Mouse (Mus musculus) left cerebral cortex, adult 2 months (tissue): ENCODE measurements around the gene Nfic. TPM values are rescaled to one million over a fixed set of nuclear protein-coding genes. Genes with fewer than 3 reads are reported as not detected.
A peak's percentile ranks its signal among the peaks of the same experiment; 100 is the strongest.

Experiments
- DNase-seq, 2 experiments: peaks; one replicate each; pipeline ENCODE4 v3.0.0; 2021 to 2022; ENCODE audit warnings: low spot score in 2 of 2, mixed read lengths in 1 of 2; ENCODE audit errors: extremely low spot score in 1 of 2
- H3K27ac ChIP-seq: fragments of 200-600 bp; 2 replicates; pipeline ENCODE4 v1.8.1; 2022
- H3K4me3 ChIP-seq: fragments of 200-600 bp; 2 replicates; pipeline ENCODE4 v1.8.1; 2022
- CTCF ChIP-seq: fragments of 200-600 bp; IDR thresholded peaks from 2 replicates; pipeline ENCODE4 v1.8.1; 2022; ENCODE audit warnings: antibody characterized with exemption, mild to moderate bottlenecking, moderate library complexity
- intact Hi-C: fragments of 180-260 bp; cut with DNase I; formaldehyde crosslinking; loops from one replicate; pipeline ENCODE4 v1.15.1; 2025
- total RNA-seq, 2 experiments: library from RNA; stranded (reverse); gene quantifications; 2 replicates each; pipeline ENCODE4 v1.2.3; 2021

The Nfic gene
- total RNA-seq, 2 experiments from 2014 or later: 93.4 to 94.9 TPM

DNA sequence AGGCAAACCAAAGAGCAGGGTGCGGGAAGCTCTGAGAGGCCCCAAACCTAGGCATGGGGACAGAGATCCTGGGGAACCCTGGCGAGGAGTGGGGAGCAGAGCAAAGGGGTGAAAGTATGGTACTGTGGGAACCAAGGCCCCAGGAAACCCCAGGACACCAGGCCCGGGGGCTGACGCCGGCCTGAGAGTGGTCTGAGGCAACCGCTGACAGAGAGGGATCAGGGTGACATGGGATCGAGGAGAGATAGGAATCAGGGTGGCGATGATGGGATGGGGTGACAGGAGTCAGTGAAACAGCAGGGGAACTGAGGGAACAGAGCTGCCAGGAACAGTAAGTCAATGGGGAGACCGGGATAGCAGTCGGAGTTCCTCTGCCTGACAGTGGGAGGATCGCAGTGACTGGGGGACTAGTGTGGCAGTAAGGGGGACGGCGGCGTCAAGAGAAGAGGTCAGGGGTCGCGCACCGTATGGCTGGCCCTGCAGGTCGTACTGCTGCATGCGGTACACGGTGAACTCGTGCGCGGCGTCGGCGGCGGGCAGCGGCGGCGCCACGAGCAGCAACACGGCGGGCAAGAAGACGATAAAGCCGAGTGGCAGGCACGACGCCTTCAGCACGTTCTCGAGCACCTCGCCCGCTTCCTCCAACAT, 40.3 kb upstream of the Nfic start:
- Histone ChIP-seq H3K27ac (peak overlapping the region; percentile 89), H3K4me3 (peak overlapping the region; percentile 73)
- intact Hi-C loops: loop anchor here (2.0 kb wide), 1 partner anchor 43 kb away; no protein-coding TSS in a partner anchor
- no peak for TF ChIP-seq CTCF
- peak in 1 of 2 experiments; percentile 50 for DNase-seq

DNA sequence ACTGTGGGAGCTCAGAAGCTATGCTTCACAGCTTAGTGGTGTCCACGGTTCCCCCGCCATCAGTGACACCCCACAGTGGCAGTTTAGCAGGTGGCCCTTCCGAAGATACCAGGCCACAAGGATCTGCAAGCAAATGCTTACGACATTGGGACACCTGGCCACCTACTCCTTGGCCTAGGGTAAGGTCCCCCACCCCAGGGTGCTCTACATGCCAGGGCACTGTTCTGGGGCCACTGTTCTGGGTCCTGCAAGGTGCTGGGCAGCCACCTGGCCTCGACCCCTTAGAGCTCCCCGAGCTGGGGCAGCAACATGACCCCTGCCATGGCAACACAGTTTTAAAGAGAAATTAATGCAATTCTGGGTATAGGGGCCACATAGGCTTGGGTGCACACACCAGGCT, 39.7 kb upstream of the Nfic start:
- DNase-seq: no peak
- Histone ChIP-seq H3K27ac (peak overlapping the region; percentile 89; the same call in 1 of the 2 replicates), H3K4me3 (peak overlapping the region; percentile 73)
- intact Hi-C loops: no loop called here
- TF ChIP-seq CTCF: no peak

DNA sequence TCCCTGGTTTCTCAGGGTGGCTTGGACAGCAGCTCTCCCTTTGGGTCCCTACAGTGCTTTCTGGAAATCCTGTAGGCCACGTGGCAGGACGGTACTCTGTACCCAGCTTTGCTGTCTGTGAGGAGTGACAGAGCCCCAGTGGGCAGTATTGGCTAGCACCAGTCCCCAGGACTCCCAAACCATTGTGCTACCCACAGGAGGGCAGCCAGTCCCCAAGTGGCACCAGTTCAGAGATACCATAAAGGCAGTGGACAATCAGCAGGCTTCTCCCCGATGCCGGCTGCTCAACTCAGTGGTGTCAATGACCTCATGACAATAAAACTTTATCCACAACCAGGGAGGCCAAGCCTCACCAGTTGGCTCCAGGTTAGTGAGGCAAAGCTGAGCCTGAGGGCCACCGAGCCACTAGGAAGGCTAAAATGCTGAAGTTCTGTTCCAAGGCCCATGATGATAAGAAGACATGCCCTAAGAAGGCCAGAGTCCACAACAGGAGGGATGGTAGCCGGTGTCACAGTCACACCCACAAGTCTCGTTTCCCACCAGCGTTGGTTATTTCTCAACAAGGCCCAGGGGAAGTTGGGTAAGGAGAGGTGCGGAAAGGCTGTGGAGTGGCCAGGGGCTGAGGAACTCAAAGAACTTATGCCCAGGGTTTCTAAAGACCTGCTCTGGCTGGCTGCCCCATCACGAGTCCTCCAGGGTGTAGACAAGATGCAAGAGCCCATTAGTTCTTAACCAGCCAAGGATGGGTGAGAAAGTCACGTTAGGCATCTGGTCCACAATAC, 39.0 kb upstream of the Nfic start:
- intact Hi-C loops: no loop called here
- no peak for TF ChIP-seq CTCF
- H3K4me3 ChIP-seq: no peak overlapping the region
- no peak for DNase-seq
- H3K27ac ChIP-seq: no peak overlapping the region

DNA sequence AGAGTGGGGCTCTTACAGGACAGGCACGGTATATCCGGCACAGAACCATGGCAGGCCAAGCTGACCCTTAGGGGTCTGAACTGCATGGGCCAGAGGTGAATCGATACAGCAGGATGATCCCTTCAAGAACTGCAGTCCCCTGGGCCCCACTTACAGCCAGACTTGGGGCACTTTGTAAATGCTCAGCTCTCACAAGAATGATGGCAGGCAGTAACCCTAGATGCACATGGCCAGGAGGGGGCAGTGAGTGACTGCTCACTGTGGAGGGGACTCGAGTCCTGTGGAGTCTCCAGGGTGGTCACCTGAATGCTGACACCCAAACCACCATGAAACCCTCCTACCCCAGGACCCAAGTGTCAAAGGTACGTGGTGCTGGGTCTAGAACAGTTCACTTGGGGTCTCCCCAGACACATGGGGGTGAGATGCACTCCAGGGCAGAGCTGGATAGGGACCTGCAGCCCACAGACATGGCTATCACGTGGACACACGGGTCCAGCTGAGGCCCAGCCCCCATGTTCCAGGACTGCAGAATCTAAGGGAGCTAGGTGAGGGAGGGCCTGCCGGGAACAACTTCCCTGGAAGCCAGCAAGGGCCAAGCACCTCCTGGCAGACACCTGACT, 38.3 kb upstream of the Nfic start:
- DNase-seq: no peak
- intact Hi-C loops: no loop called here
- TF ChIP-seq CTCF: peak; percentile 20
- no peak overlapping the region for H3K27ac ChIP-seq
- no peak overlapping the region for H3K4me3 ChIP-seq

DNA sequence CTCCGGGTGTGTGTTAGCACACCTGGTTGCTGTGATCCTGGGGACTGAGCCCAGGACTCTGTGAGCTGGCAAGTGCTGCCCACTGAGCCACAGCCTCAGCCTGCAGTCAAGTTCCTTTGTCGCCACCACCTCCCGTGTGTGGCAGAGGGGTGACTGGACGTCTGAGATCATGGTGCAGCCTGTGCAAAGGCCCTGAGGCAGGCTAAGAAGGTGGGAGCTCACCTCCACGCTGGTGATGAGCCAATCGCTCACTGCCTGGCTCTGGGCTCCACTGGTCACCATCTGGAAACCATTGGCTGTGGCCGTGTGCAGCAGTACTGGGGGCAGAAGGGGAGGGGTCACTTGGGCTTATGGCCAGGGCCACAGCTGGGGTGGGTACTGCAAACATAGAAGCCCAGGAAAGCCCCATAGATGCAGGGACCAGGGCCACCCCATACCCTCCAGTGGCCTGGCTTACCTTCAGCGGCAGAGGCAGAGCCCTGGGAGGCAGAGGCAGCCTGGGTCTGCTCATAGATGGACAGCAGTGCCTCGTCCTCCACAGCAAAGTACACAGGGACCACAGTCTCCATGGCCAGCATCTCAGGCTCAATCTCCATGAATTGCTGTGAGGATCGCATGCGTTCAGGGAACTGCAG, 37.3 kb upstream of the Nfic start:
- no peak for DNase-seq
- no peak for TF ChIP-seq CTCF
- Histone ChIP-seq H3K27ac (no peak overlapping the region), H3K4me3 (no peak overlapping the region)
- intact Hi-C loops: no loop called here

DNA sequence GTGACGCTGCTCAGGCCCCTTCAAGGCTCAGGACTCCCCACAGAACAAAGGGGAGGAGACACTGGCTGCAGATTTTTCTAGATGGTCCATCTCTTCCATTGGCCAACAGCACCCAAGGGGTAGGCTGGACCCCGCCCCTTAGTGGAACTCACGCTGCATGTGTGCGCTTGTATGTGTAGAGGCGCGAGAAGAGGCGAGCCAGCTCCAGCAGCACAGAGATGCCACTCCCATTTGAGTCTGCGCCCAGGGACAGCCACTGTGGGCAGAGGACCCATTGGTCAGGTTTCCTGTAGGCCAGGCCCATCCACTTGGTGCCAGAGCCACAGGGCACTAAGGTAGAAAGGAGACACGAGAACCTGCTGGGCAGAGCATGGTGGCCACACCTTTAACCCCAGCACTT, 35.6 kb upstream of the Nfic start:
- no peak for DNase-seq
- intact Hi-C loops: no loop called here
- Histone ChIP-seq H3K27ac (no peak overlapping the region), H3K4me3 (no peak overlapping the region)
- no peak for TF ChIP-seq CTCF

DNA sequence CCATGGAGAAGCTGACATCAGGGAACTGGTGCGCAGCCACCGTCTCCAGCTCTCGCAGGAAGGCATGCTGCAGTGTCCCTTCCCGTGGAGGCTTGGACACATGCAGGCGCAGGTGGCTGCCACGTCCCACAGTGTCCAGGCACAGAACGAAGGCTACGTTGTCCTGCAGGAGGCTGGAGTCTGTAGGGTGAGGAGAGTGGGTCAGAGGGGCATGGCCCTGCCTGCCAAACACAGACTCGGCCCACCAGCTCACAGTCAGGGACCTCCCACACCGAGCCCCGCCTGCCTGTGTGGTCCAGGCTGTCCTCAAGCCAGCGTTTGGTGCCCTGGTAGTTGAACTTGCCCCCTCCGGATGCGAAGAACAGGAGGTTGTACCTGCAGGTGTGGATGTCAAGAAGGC, 34.5 kb upstream of the Nfic start:
- intact Hi-C loops: no loop called here
- no peak for TF ChIP-seq CTCF
- H3K27ac ChIP-seq: no peak overlapping the region
- peak in 1 of 2 experiments; percentile 10 for DNase-seq
- H3K4me3 ChIP-seq: no peak overlapping the region

DNA sequence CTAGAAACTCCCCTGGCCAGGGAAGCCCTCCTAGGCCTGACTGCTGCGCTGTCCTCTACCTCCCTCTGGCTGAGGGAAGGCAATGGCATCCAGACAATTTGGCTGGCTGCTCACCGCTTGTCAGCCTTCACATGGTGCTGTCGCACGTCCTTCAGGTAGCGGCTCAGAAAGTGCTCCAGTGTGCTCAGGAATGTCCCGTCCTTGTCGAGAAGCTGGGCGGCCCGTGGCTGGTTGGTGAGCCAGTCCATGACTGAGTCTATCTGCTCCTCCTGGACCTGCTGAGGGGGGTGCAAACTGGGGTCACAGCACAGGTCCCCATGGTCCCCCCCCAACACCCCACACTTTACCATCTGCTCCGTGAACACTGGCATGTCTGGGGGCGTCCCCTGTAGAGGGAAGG, 32.6 kb upstream of the Nfic start:
- Histone ChIP-seq H3K27ac (no peak overlapping the region), H3K4me3 (no peak overlapping the region)
- no peak for DNase-seq
- TF ChIP-seq CTCF: no peak
- intact Hi-C loops: no loop called here

DNA sequence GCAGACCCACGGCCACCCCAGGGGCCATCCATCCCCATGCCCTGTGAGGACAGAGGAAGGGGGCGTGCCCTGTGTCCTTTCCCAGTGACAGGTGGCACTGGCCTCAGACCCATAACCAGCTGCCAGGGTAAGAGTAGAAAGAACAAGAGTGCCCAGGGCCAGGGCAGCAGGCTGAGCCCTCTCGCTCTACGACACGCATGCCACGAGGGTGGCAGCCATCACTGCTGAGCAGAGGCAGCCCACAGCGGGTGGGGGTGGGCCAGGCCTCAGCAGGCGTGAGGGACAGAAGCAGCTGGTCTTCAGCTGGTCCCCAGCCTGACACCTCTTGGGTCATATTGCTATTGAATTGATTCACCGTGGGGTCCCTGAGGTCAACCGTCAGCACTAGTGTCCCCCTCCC, 31.1 kb upstream of the Nfic start:
- intact Hi-C loops: no loop called here
- TF ChIP-seq CTCF: no peak
- no peak for DNase-seq
- no peak overlapping the region for H3K27ac ChIP-seq
- no peak overlapping the region for H3K4me3 ChIP-seq

DNA sequence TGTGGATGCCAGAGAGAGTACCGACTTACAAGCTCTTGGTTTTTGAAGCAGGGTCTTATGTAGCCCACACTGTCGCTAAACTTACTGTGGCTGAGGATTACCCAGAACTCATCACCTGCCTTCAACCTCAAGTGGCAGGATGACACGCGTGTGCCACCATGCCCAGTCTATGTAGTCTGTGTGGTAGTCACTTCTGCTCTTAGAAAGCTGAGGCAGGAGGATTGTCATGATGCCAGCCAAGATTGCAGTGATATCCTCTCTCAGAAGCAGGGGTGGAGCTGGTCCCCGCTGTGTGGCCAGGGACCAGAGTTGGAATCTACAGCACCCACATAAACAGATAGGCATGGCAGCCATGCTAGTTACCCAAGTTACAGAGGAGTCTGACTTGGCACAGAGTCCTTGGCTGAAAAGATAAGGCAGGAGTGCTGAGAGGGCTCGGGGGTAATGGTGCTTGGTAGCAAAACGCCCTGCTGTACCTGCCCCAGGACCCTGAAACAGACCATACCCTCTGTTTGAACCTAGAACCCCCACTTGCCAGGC, 30.1 kb upstream of the Nfic start:
- Histone ChIP-seq H3K27ac (no peak overlapping the region), H3K4me3 (no peak overlapping the region)
- DNase-seq: no peak
- intact Hi-C loops: no loop called here
- TF ChIP-seq CTCF: no peak

DNA sequence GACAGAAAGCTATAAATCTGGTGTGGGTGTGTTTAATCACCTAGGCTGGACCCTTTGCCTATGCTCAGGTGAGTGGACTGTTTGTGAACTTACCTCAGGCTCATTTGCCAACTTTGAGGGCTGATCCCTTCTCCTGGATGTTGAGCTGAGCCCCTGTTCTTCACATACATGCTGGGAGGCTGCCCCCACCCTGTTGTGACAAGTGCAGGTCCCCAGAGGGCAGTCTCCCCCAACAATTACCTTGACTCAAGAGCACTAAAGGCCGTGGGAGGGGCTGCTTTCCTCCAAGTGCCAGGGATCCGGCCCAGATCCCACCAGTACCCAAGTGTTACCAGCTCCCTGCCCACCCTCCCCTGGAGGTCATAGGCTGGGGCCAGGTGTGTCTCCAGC, 29.6 kb upstream of the Nfic start:
- Histone ChIP-seq H3K4me3 (no peak overlapping the region), H3K27ac (peak overlapping the region; percentile 69; the same call in 1 of the 2 replicates)
- peak; percentile 12; the same call in 1 of the 2 replicates for TF ChIP-seq CTCF
- intact Hi-C loops: no loop called here
- no peak for DNase-seq
